ENCODE assay signal across 15 mouse cellular contexts in genomic region chr4:155083553-155083952, GRCm38 (mm10). TPM values are rescaled to one million over a fixed set of nuclear protein-coding genes. Genes with fewer than 3 reads are reported as not detected.
DNase-seq lines count a peak whose midpoint lies in the region; ATAC-seq and TF ChIP-seq lines count a peak whose summit lies in the region.
"Had no signal": no experiment of that assay in that cellular context is flagged by ENCODE, and none has a peak within 500 bp of the region (broad histone marks: within the 10 kb centered on the region; RNA-seq: fewer than 3 reads in every experiment).

No protein-coding gene starts in this region.

- TF ChIP-seq CTCF in liver, adult 2 months (IDR thresholded peaks at IDR 0.05; ENCODE audit: low read depth, low read length): no peak
- TF ChIP-seq CTCF in intestine, postnatal 0 days (IDR thresholded peaks at IDR 0.05; ENCODE audit: low read depth): peak; percentile 52
- no peak for TF ChIP-seq CTCF in small intestine, adult 2 months (IDR thresholded peaks at IDR 0.05; ENCODE audit: extremely low read depth, insufficient read length, insufficient replicate concordance, low read depth, low read length)

- H3K4me1 ChIP-seq in forebrain, embryonic 12.5 days: peaks cover 30% of the 10 kb centered on the region
- H3K4me1 ChIP-seq in forebrain, embryonic 15.5 days: peaks cover 25% of the 10 kb centered on the region
- H3K4me1 ChIP-seq in liver, adult 2 months (ENCODE audit: control insufficient read depth, insufficient read depth, low read length): peaks cover 30% of the 10 kb centered on the region
- peaks cover 10% of the 10 kb centered on the region for H3K4me1 ChIP-seq in intestine, postnatal 0 days (replicated peaks; ENCODE audit: control insufficient read depth, insufficient read depth, low read length)
- H3K4me1 ChIP-seq in small intestine, adult 2 months (ENCODE audit: control insufficient read depth, insufficient read depth, insufficient read length, low read length): peaks cover 14% of the 10 kb centered on the region

- peak; percentile 74 for DNase-seq in liver, adult 2 months (ENCODE audit: extremely low read depth, low read depth, low spot score)
- DNase-seq in liver: no peak
- no peak for DNase-seq in embryo, embryonic 10.5 days (ENCODE audit: low spot score)
- no peak for DNase-seq in lung, postnatal 25 days (ENCODE audit: low spot score)
- DNase-seq: adrenal gland, postnatal 10 days; cerebellum, postnatal 25 days; lung, adult 18-20 months; right cerebral cortex, adult 18-20 months had no signal

- H3K27ac ChIP-seq in forebrain, embryonic 12.5 days: no peak overlapping the region
- no peak overlapping the region for H3K27ac ChIP-seq in forebrain, embryonic 15.5 days (replicated peaks)
- H3K27ac ChIP-seq in liver, adult 2 months (replicated peaks; ENCODE audit: insufficient read depth, low read depth, low read length): peak overlapping the region; percentile 42
- peak overlapping the region; percentile 95 for H3K27ac ChIP-seq in intestine, postnatal 0 days (ENCODE audit: low read depth, low read length)
- peak overlapping the region; percentile 77 for H3K27ac ChIP-seq in small intestine, adult 2 months (ENCODE audit: insufficient read depth, low read depth, low read length)
- H3K27ac ChIP-seq: heart, embryonic 15.5 days; hindbrain, embryonic 14.5 days had no signal

- WGBS in forebrain, embryonic 12.5 days: 91% methylated on average over 4 of the region's 4 CpGs
- 89% methylated on average over 4 of the region's 4 CpGs for WGBS in forebrain, embryonic 15.5 days
- 39% methylated on average over 4 of the region's 4 CpGs for WGBS in liver, adult 2 months
- 52% methylated on average over 4 of the region's 4 CpGs for WGBS in intestine, postnatal 0 days
- WGBS in small intestine, adult 2 months: 36% methylated on average over 4 of the region's 4 CpGs

- H3K36me3 ChIP-seq in forebrain, embryonic 12.5 days (replicated peaks): peaks cover 45% of the 10 kb centered on the region
- H3K36me3 ChIP-seq in forebrain, embryonic 15.5 days: peaks cover 32% of the 10 kb centered on the region
- peaks cover 18% of the 10 kb centered on the region for H3K36me3 ChIP-seq in liver, adult 2 months (ENCODE audit: control insufficient read depth, insufficient read depth, low read length)
- H3K36me3 ChIP-seq in intestine, postnatal 0 days (ENCODE audit: control insufficient read depth, insufficient read depth): peaks cover 41% of the 10 kb centered on the region
- peaks cover 29% of the 10 kb centered on the region for H3K36me3 ChIP-seq in small intestine, adult 2 months (ENCODE audit: control insufficient read depth, insufficient read depth, low read length)

- ATAC-seq in forebrain, embryonic 12.5 days (ENCODE audit: low FRiP score): no peak
- no peak for ATAC-seq in forebrain, embryonic 15.5 days (replicated peaks)
- ATAC-seq in intestine, postnatal 0 days: no peak

- H3K4me3 ChIP-seq in forebrain, embryonic 12.5 days (replicated peaks): no peak overlapping the region
- no peak overlapping the region for H3K4me3 ChIP-seq in forebrain, embryonic 15.5 days
- H3K4me3 ChIP-seq in liver, adult 2 months (ENCODE audit: insufficient read depth, low read depth, low read length): no peak overlapping the region
- peak overlapping the region; percentile 5; the same call in 1 of the 2 replicates for H3K4me3 ChIP-seq in intestine, postnatal 0 days (ENCODE audit: low read depth, low read length)
- H3K4me3 ChIP-seq in small intestine, adult 2 months (ENCODE audit: low read depth, low read length): peak overlapping the region; percentile 36
- H3K4me3 ChIP-seq: heart, embryonic 15.5 days had no signal

- peaks cover 29% of the 10 kb centered on the region for H3K79me2 ChIP-seq in liver, adult 2 months (ENCODE audit: control insufficient read depth, insufficient read depth, low read length)

- no peak overlapping the region for H3K4me2 ChIP-seq in forebrain, embryonic 12.5 days
- no peak overlapping the region for H3K4me2 ChIP-seq in forebrain, embryonic 15.5 days (replicated peaks)
- peak overlapping the region; percentile 90 for H3K4me2 ChIP-seq in intestine, postnatal 0 days (replicated peaks; ENCODE audit: low read depth)

- TF ChIP-seq POLR2A in liver, adult 2 months (IDR thresholded peaks at IDR 0.05; ENCODE audit: extremely low read depth, insufficient read depth, low read length): no peak
- TF ChIP-seq POLR2A in small intestine, adult 2 months (IDR thresholded peaks at IDR 0.05; ENCODE audit: low read depth, low read length): no peak

- H3K9ac ChIP-seq in forebrain, embryonic 12.5 days: 0 out of 2 replicates have a peak overlapping the region, but pooled peaks have one; percentile 22
- H3K9ac ChIP-seq in forebrain, embryonic 15.5 days (replicated peaks): no peak overlapping the region
- peak overlapping the region; percentile 39; the same call in 1 of the 2 replicates for H3K9ac ChIP-seq in liver, adult 2 months (ENCODE audit: low read depth, low read length)
- 0 out of 2 replicates have a peak overlapping the region, but pooled peaks have one; percentile 22 for H3K9ac ChIP-seq in intestine, postnatal 0 days (ENCODE audit: low read depth, low read length)
- H3K9ac ChIP-seq: heart, embryonic 15.5 days; hindbrain, embryonic 14.5 days had no signal

- H3K27me3 ChIP-seq in forebrain, embryonic 12.5 days: no peaks in the 10 kb centered on the region
- no peaks in the 10 kb centered on the region for H3K27me3 ChIP-seq in forebrain, embryonic 15.5 days
- H3K27me3 ChIP-seq in liver, adult 2 months (ENCODE audit: control insufficient read depth, insufficient read depth, low read length): no peaks in the 10 kb centered on the region
- H3K27me3 ChIP-seq in intestine, postnatal 0 days (replicated peaks; ENCODE audit: control insufficient read depth, insufficient read depth, low read length): no peaks in the 10 kb centered on the region
- no peaks in the 10 kb centered on the region for H3K27me3 ChIP-seq in small intestine, adult 2 months (ENCODE audit: control insufficient read depth, insufficient read depth, low read length)
- H3K27me3 ChIP-seq: heart, embryonic 15.5 days had no signal

- no peaks in the 10 kb centered on the region for H3K9me3 ChIP-seq in forebrain, embryonic 12.5 days
- no peaks in the 10 kb centered on the region for H3K9me3 ChIP-seq in forebrain, embryonic 15.5 days
- no peaks in the 10 kb centered on the region for H3K9me3 ChIP-seq in intestine, postnatal 0 days (ENCODE audit: control insufficient read depth)
- H3K9me3 ChIP-seq: heart, embryonic 15.5 days had no signal

RNA-seq across cellular contexts. Expression of gene Rer1, which starts 2.6 kb away (rescaled TPM):
- 128 and 129 TPM in 2 replicates for polyA plus RNA-seq in forebrain, embryonic 12.5 days (2016; fragmentation: Nextera tagmentation; extraction: Ambion mirVana)
- 127 TPM in 2 replicates for polyA plus RNA-seq in forebrain, embryonic 15.5 days (2015; fragmentation: Nextera tagmentation; extraction: Ambion mirVana)
- total RNA-seq in liver, adult 2 months (2014; rRNA removed): 128 and 135 TPM in 2 replicates
- polyA plus RNA-seq in liver, adult 2 months (2012; rRNA removed): 84.3 and 92.1 TPM in 2 replicates
- polyA plus RNA-seq in intestine, postnatal 0 days (2015; fragmentation: Nextera tagmentation; extraction: Ambion mirVana): 277 and 297 TPM in 2 replicates
- 53.2 and 91.9 TPM in 2 replicates for polyA plus RNA-seq in small intestine, adult 2 months (2012; rRNA removed)

RNA-seq across cellular contexts. Expression of gene Morn1, which starts 2.8 kb away (rescaled TPM):
- 6.9 and 7.0 TPM in 2 replicates for polyA plus RNA-seq in forebrain, embryonic 12.5 days (2016; fragmentation: Nextera tagmentation; extraction: Ambion mirVana)
- polyA plus RNA-seq in forebrain, embryonic 15.5 days (2015; fragmentation: Nextera tagmentation; extraction: Ambion mirVana): 8.8 and 8.9 TPM in 2 replicates
- total RNA-seq in liver, adult 2 months (2014; rRNA removed): 2.5 and 4.2 TPM in 2 replicates
- polyA plus RNA-seq in liver, adult 2 months (2012; rRNA removed): 3.0 and 3.6 TPM in 2 replicates
- 1.8 and 2.2 TPM in 2 replicates for polyA plus RNA-seq in intestine, postnatal 0 days (2015; fragmentation: Nextera tagmentation; extraction: Ambion mirVana)
- 1.7 and 3.1 TPM in 2 replicates for polyA plus RNA-seq in small intestine, adult 2 months (2012; rRNA removed)

RNA-seq across cellular contexts. Expression of gene Pex10, which starts 16.7 kb away (rescaled TPM):
- 17.2 and 19.3 TPM in 2 replicates for polyA plus RNA-seq in forebrain, embryonic 12.5 days (2016; fragmentation: Nextera tagmentation; extraction: Ambion mirVana)
- polyA plus RNA-seq in forebrain, embryonic 15.5 days (2015; fragmentation: Nextera tagmentation; extraction: Ambion mirVana): 22.0 and 23.5 TPM in 2 replicates
- 3.7 and 4.5 TPM in 2 replicates for total RNA-seq in liver, adult 2 months (2014; rRNA removed)
- 11.2 and 13.0 TPM in 2 replicates for polyA plus RNA-seq in liver, adult 2 months (2012; rRNA removed)
- polyA plus RNA-seq in intestine, postnatal 0 days (2015; fragmentation: Nextera tagmentation; extraction: Ambion mirVana): 11.7 and 12.9 TPM in 2 replicates
- 7.8 and 15.2 TPM in 2 replicates for polyA plus RNA-seq in small intestine, adult 2 months (2012; rRNA removed)

RNA-seq across cellular contexts. Expression of gene Plch2, which starts 27.0 kb away (rescaled TPM):
- polyA plus RNA-seq in forebrain, embryonic 12.5 days (2016; fragmentation: Nextera tagmentation; extraction: Ambion mirVana): 4.2 and 5.3 TPM in 2 replicates
- 10.0 and 12.7 TPM in 2 replicates for polyA plus RNA-seq in forebrain, embryonic 15.5 days (2015; fragmentation: Nextera tagmentation; extraction: Ambion mirVana)
- 0.07 TPM in 1 of 2 replicates, not detected in the other for total RNA-seq in liver, adult 2 months (2014; rRNA removed)
- polyA plus RNA-seq in liver, adult 2 months (2012; rRNA removed): 0.01 and 0.04 TPM in 2 replicates
- polyA plus RNA-seq in intestine, postnatal 0 days (2015; fragmentation: Nextera tagmentation; extraction: Ambion mirVana): 5.3 and 5.7 TPM in 2 replicates
- 17.8 and 28.1 TPM in 2 replicates for polyA plus RNA-seq in small intestine, adult 2 months (2012; rRNA removed)
- total RNA-seq: neutrophil, adult 5-6 weeks had no signal

Comparison
In these comparisons a context has a peak if more than half of its experiments do, and no peak if none do; other contexts are left out.
1. H3K27ac ChIP-seq: peak in liver, adult 2 months (single experiment), intestine, postnatal 0 days (single experiment) and small intestine, adult 2 months (single experiment); none in forebrain, embryonic 12.5 days (single experiment) and forebrain, embryonic 15.5 days (single experiment).
2. H3K4me3 ChIP-seq: peak in intestine, postnatal 0 days (single experiment) and small intestine, adult 2 months (single experiment); none in forebrain, embryonic 12.5 days (single experiment), forebrain, embryonic 15.5 days (single experiment) and liver, adult 2 months (single experiment).